Mouse (Mus musculus) spleen, postnatal 36 days (tissue): Measurements from ENCODE around the gene Omt2b.
"Not testable (repeated sequence)": the region's sequence is repeated elsewhere in the genome, so short reads cannot be mapped to it uniquely, and the experiment has no call there.

Experiments used
- DNase-seq, 2 experiments: peaks; one replicate each; pipeline ENCODE4 v3.0.0; 2022; ENCODE audit warnings: low spot score in 2 of 2, mixed read lengths in 1 of 2

The Omt2b gene

DNA sequence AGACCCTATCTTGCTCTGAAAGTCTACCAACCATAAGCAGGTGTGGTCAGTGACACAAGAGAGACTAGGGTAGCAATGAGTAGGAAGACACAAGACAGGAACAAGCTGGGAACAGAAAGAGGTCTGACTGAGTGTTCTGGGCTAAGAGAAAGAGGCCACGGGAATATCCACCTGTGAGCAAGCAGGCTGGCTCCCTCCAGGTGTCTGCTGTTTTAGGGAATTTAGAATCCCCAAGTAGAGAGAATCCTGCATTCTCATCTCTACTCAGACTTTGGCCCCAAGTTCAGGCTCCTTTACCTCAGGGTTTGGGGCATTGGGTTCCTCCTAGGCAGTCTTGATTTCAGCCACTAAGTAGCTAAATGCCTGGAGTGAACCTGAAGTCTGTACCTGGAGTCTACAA, at the start of gene Omt2b:
Omt2b (plus strand) TSS at position 301 of the 400 bp plus-strand sequence.
- not testable (repeated sequence) for DNase-seq

DNA sequence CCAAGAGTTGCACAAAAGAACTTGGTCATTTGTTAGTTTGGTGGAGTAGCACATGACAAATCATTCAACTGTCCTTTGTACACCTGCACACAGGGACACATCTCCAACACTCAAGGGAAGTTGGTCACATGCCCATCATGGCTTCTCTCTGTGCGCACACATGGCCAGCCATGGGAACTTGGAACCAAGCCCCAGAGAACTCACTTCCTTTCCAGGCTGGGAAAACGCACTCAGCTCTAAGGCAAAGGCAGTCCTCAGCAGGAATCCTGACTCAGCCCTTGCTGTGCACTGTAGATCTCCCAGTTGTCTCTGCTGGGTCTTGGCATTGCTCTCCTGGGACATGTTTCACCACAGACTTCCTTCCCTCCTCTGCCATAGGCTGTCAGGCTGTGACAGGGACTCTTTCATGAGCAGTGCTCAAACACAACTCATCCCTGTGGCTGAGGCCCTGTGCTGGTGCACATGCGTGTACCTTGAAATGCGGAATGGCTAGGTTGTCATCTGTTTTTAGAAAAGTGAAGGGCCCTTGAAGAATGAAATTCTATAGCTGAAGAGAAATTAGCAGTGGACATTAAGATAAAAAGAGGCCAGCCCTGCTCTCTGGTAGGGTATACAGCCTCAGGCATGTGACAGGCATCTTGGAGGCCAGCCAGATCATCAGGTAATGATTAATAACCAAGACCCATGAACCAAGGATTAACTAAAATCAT, 45.2 kb upstream of the Omt2b start:
- not testable (repeated sequence) for DNase-seq

DNA sequence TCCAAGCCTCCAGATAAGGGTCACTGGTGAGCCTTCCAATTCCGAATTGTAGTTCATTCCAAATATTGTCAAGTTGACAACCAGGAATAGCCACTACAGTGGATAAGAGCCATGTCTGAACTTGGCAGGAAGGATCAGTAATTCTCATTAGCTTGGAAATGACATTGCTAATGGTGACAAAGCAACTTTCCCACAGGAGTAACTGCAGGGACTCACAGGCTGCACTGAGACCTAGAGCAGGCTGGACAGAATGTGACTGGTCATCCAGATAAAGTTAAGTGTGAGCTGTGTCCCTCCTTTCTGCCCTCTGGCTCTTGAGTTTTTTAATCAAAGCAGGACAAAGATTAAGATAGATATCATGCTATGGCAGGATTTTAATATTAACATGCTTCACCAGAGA, 38.3 kb upstream of the Omt2b start:
- DNase-seq: not testable (repeated sequence)

DNA sequence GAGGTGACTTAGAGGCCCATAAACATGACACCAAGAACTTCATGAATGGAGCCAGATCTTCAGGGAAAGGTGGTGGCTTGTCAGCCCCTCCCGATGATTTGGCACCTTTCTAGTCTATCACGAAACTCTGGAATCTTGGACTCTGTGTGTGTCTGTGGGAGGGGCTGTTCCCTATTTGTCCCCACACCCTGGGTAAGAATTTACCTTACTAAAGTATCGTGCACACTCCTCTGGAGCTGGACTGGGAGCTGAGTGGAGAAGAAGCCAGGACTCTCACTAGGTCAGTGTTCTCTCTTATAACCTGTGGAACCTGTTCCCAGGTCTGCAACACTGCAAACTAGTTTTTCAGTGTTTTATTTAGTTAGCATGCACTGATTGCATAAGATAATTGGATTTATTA, 37.7 kb upstream of the Omt2b start, which contains the start of gene Gm10639:
Gm10639 (plus strand) TSS at position 201 of the 400 bp plus-strand sequence.
- not testable (repeated sequence) for DNase-seq

DNA sequence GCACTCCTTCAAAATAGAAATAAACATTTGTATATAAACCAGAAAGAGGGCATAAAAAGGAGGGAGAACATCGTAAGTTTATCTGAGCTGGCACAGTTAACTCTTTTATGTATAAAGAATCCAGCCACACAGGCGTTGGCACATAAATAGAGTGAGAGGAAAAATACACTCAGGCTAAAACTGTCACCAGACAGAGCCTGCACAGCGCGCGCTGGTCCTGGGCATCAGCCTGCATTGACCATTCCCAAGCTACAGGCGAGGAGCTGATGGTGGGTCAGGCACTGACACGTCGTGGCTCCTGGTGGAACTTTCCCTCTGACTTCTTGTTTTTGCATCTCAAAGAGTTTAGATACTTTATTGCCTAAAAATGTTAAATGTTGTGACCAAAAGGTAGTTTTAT, 34.9 kb upstream of the Omt2b start:
- DNase-seq: not testable (repeated sequence)

DNA sequence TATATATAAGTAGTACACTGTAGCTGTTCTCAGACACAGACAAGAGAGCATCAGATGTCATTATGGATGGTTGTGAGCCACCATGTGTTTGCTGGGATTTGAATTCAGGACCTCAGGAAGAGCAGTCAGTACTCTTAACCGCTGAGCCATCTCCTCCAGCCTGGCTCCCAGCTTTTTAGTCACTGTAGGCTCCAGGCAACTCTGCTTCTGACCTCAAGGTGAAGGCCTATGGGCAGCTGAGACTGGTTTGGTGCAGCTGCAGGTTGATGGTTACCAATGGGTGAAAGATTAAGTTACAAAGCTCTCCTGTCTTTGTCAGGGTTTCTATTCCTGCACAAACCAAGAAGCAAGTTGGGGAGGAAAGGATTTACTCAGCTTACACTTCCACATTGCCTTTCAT, 33.7 kb upstream of the Omt2b start:
- DNase-seq: not testable (repeated sequence)

DNA sequence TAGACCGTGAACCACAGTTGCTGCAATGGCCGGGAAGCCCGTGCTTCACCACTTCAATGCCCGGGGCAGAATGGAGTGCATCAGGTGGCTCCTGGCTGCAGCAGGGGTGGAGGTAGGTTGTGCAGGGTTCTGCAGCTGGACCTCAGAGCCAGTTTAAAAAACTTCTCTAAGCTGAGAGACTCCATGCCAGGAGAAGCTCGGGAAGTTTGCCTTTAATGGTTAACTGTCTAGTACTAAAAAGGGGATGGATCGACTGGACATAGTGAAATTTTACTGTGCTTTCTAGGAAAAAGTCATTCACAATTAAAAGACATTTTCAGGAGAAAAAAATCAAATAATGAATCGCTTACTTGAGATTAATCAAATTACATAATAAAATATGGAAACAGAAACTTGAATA, 32.6 kb upstream of the Omt2b start:
- not testable (repeated sequence) for DNase-seq

DNA sequence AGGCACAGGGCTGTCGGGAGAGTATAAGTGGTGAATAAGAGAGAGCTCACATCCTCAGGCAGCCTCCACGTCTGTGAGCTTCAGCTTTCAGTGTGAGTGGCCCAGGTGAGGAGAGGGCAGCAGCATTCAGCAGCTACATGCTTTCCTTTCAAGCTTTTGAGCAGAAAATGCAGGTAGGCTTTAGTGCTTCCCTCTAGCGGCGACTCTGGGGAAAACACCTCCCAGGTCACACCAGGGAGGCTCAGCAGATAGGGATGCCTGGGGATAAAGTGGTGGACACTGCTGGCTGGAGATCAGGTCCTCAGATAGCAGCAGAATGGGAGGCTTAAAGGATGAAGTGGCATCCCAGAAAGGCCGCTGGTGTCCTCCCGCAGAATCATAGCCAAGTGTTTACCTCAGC, 31.3 kb upstream of the Omt2b start:
- DNase-seq: not testable (repeated sequence)

DNA sequence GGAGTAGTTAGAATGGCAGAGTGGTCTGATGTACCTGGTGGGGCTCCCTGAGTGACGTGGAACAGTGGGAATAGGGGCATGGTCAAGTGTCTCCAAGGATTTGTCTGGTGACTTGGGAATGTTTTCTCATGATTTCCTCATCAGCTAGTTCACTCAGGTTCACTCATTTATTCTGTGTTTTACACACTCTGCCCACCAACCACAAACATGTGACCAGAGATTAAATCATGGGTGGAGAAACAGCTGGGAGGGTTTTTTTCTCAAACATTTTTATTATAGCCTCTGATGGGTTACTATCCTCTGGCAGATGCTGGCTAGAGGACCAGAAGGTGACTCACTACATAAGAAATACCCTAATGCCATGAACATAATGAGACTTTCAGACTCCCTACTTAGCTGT, 29.2 kb upstream of the Omt2b start:
- DNase-seq: no peak

DNA sequence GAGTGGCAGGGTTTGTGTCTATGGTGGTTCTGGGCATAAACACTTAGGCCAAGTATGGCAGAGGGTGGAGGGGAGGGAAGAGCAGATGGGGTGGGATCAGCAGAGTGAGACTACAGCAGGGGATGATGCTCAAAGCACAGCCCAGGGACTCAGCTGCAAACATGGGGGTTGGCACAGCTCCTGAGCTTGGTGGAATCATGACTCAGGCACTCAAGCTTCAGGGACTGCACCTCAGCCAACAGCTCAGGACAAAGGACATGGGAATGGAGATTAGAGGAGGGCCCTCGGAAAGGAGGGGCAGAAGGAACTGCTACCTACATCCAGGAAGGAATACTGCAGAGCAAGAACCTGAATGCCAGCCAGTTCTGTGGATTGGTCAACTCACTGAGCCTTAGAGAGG, 28.2 kb upstream of the Omt2b start:
- DNase-seq: not testable (repeated sequence)

DNA sequence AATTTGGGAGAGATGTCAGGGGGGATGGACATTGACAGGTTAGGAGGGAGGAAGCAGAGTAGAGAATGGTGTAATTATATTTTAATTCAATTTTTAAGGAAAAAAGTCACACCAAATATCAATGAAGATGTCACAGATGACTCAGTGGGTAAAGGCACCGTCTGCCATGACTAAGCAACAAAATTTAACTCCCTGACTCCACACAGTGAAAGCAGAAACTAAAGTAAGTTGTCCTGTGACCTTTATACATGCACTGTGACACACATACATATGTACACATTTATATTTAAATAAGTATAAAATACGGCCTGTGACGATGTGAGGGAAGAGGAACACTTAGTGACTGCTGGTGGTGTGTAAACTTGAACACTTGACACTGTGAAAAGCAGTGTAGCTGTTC, 19.3 kb upstream of the Omt2b start:
- not testable (repeated sequence) for DNase-seq

DNA sequence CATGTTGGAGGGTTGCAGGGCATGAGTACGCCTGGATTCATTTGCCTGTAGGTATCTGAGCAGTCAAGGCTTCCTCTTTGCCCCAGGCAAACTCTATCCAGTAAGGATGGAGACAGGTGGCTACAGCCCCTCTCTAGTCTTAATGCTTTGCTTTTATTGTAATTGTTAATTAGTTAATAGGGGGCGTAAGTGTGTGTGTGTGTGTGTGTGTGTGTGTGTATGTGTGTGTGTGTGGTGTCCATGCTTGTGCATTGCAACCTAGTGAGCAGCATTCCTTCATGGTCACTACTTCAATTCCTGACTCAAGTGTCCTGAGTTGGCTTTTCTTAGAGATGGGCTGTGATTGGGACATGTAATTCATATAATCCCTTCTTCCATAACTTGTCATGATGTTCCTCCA, 12.7 kb upstream of the Omt2b start, which contains the start of gene Omt2a:
Omt2a (minus strand) TSS at position 101 of the 400 bp plus-strand sequence.
- no peak for DNase-seq

DNA sequence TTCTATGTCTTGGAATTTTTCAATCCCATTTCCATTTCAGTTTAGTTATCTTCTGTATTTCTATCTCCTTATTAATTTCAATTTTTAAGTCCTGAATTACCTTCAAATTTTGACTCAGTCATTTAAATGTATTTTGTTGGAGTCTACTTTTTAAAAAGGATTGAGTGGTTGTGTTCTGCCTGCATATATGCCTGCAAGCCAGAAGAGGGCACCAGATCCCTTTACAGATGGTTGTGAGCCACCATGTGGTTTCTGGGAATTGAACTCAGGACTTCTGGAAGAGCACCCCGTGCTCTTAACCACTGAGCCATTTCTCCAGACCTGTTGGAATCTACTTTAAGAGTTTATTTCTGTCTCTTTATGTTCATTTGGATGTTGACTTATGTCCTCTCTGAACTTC, 7.9 kb upstream of the Omt2b start:
- no peak for DNase-seq

DNA sequence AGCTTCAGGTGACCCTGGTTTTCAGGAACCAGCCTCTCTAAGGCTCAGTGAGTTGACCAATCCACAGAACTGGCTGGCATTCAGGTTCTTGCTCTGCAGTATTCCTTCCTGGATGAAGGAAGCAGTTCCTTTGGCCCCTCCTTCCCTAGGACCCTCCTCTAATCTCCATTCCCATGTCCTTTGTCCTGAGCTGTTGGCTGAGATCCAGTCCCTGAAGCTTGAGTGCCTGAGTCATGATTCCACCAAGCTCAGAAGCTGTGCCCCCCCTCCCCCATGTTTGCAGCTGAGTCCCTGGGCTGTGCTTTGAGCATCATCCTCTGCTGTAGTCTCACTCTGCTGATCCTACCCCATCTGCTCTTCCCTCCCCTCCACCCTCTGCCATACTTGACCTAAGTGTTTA, 9.7 kb downstream of the Omt2b start:
- DNase-seq: not testable (repeated sequence)

DNA sequence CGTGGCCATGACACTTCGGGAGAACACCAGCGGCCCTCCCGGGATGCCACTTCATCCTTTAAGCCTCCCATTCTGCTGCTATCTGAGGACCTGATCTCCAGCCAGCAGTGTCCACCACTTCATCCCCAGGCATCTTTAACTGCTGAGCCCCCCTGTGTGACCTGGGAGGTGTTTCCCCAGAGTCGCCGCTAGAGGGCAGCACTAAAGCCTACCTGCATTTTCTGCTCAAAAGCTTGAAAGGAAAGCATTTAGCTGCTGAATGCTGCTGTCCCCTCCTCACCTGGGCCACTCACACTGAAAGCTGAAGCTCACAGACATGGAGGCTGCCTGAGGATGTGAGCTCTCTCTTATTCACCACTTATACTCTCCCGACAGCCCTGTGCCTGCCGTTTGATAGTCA, 12.9 kb downstream of the Omt2b start:
- peak in 1 of 2 experiments; percentile 11 for DNase-seq

DNA sequence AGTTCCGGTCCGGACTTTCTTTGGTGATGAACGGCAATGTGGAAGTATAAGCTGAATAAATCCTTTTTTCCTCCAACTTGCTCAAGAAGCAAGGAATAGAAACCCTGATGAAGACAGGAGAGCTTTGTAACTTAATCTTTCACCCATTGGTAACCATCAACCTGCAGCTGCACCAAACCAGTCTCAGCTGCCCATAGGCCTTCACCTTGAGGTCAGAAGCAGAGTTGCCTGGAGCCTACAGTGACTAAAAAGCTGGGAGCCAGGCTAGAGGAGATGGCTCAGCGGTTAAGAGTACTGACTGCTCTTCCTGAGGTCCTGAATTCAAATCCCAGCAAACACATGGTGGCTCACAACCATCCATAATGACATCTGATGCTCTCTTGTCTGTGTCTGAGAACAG, 15.1 kb downstream of the Omt2b start:
- not testable (repeated sequence) for DNase-seq

DNA sequence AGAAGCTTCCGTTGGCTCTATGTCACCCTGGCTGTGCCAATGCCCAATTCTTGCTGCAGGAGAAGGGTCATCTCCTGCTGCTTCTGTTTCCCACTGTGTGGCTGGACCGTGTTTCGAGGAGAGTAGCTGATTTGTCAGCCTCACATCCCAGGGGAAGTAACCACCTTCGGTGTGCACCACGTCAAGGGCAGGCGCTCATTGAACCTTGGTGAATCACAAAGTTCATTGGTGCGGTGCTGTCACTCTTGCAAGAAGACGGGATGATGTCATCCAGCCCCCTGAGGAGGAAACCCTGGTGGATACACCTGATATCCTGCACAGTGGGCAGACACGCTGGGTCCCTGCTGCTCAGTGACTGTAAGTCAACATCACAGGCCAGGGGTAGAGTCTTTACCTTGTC, 15.7 kb downstream of the Omt2b start:
- not testable (repeated sequence) for DNase-seq

DNA sequence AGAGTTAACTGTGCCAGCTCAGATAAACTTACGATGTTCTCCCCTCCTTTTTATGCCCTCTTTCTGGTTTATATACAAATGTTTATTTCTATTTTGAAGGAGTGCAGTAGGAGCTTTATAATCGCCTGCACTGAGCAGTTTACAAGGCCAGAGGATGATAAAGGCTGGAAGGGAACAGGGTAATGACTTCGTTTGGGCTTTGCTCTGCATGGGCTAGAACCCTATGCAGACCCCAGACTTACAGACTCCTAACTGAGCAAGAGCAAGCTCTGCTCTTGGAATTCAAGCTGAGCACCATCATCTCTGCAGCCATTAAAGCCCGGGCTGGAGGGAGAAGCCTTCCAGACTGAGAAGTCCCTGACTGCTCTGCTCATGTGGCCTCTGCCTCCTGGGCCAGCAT, 17.8 kb downstream of the Omt2b start:
- DNase-seq: not testable (repeated sequence)

DNA sequence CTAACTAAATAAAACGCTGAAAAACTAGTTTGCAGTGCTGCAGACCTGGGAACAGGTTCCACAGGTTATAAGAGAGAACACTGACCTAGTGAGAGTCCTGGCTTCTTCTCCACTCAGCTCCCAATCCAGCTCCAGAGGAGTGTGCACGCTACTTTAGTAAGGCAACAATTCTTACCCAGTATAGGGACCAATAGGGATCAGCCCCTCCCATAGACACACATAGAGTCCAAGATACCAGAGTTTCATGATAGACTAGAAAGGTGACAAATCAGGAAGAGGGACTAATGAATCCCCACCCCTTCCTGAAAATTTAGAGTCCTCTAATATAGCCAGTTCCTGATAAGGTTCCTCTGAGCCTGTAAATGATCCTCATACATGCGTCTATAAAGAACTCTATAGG, 19.6 kb downstream of the Omt2b start:
- DNase-seq: no peak

DNA sequence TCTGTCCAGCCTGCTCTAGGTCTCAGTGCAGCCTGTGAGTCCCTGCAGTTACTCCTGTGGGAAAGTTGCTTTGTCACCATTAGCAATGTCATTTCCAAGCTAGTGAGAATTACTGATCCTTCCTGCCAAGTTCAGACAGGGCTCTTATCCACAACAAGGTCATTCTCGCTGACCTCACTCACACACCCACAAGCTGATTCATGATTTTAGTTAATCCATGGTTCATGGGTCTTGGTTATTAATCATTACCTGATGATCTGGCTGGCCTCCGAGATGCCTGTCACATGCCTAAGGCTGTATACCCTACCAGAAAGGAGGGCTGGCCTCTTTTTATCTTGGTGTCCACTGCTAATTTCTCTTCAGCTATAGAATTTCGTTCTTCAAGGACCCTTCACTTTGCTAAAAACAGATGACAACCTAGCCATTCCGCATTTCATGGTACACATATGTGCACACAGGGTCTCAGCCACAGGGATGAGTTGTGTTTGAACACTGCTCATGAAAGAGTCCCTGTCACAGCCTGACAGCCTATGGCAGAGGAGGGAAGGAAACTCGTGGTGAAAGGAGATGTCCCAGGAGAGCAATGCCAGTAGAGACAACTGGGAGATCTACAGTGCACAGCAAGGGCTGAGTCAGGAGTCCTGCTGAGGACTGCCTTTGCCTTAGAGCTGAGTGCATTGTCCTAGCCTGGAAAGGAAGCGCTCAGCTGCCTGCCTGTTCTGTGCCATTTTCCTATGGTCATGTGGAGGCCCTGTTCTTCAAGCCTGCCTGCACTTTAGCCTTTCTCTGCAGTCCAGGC, 21.0 kb downstream of the Omt2b start:
- not testable (repeated sequence) for DNase-seq

DNA sequence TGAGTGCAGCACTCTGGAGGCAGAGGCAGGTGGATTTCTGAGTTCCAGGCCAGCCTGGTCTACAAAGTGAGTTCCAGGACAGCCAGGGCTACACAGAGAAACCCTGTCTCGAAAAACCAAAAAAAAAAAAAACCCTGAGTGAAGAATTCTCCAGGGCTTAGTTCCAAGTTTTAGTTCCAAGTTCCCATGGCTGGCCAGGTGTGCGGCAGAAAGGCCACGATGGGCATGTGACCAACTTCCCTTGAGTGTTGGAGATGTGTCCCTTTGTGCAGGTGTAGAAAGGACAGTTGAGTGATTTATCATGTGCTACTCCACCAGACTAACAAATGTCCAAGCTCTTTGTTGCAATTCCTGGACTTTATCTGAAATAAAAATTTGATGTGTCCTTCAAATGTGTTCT, 21.8 kb downstream of the Omt2b start:
- DNase-seq: not testable (repeated sequence)

DNA sequence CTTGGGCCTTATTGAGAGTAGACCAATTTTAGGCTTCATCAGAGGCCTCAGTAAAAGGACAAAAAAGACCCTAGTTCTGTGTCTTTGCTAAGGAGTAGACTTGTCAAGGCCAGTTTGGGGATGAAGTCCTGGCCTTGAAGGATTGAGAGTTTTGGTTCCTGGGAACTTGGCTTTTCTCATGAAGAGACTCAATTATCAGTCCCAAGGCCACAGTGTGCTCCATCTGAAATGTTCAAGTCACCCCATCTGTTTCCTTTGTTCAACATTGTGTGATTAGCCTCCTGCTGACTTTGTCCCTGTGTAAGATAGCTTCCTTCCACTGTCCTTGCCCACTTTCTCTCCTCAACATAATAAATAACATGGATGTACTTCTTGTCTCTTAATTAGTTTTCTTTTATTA, 22.6 kb downstream of the Omt2b start:
- not testable (repeated sequence) for DNase-seq
